Mouse (Mus musculus) cerebellum, adult 2 months (tissue): Measurements from ENCODE around the gene Rtl5.

Source experiments
- CTCF ChIP-seq: fragments of 200-500 bp; IDR thresholded peaks from 2 replicates; pipeline ENCODE4 v1.5.1; 2011; ENCODE audit warnings: low read depth, mild to moderate bottlenecking, control low read depth, low read length, moderate library complexity, borderline replicate concordance; ENCODE audit not compliant: insufficient read depth
- POLR2A ChIP-seq: fragments of 200-500 bp; IDR thresholded peaks from 2 replicates; pipeline ENCODE4 v1.6.1; 2011; ENCODE audit warnings: low read length, control low read depth, borderline replicate concordance; ENCODE audit not compliant: insufficient read depth

DNA sequence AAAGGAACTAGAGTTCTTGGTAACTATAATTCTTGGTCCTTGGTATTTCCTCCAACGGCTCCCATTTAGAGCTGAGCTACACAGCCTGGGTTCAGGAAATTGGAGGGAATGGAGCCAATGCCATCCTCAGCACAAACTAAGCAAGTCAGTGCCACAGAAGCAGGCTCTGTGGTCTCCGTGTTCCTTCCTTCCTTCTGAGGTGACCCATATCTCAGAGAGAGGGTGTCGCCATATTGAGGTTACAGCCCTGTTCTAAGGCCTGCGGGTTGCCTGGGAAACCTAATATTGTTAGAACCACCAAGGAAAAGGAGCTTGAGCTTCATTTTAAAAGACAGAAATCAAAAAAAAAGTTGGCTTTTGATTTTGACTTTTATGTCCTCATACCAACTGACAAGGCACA lies 28.7 kb downstream of the Rtl5 start:
- TF ChIP-seq CTCF (no peak), POLR2A (no peak)
